Mouse (Mus musculus) spleen, adult 2 months (tissue): ENCODE measurements at regions not wholly inside any gene's neighbourhood (a gene's known extent, or its start where the extent isn't known, plus 50 kb on each side); places are given as distances from the start of the nearest gene placed in this dataset.

ENCODE experiments used
- CTCF ChIP-seq: fragments of 200-500 bp; IDR thresholded peaks from 2 replicates; pipeline ENCODE4 v1.5.1; 2011; ENCODE audit warnings: mild to moderate bottlenecking, inconsistent platforms; ENCODE audit not compliant: insufficient read depth, insufficient read length, insufficient replicate concordance; ENCODE audit errors: extremely low read depth
- POLR2A ChIP-seq: fragments of 200-500 bp; IDR thresholded peaks from 2 replicates; pipeline ENCODE4 v1.6.1; 2011; ENCODE audit warnings: low read depth, low read length, inconsistent platforms

DNA sequence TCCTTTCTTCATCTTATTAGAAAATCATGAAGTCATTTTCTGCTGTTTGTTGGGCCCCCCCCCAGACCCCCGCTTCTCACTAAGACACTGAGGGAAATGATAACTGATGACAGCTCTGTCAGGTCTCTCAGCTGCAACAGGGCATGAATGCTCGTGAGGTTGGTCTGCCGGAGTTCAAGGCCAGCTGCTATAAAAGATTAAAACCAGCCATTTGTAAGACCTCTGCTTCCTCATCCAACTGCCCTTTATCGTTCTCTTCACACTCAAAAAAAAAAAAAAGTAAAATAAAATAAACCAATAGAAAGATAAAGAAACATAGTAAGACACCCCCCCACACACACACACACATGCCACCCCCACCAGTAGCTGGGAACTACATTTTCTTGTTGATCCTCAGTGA is 153.0 kb upstream of the Rpl38 start:
- TF ChIP-seq POLR2A (no peak), CTCF (no peak)
